Mouse (Mus musculus): Measurements from ENCODE around the gene Ctnnbl1. TPM values are rescaled to one million over a fixed set of nuclear protein-coding genes. Genes with fewer than 3 reads are reported as not detected.
A peak's percentile ranks its signal among the peaks of the same experiment; 100 is the strongest.

Gene Ctnnbl1
- total RNA-seq, 2 experiments from 2014 or later, result 32.8 to 39.3 TPM

DNA sequence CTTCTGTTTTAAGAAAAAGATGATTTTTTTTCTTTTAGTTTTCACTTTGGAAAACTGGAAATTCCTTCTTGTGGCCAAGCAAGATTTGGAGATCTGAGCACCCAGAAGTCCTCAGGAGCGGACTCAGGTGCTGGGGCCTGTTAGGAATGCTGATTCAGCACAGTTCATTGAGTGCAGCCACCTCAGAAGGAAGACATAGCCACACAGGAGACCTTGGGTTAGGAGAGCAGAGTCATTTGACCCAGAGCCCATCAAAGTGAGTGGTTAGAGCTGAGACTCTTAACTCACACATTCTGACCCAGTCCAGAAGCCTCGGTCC lies 77.7 kb downstream of the Ctnnbl1 start:
- no peak for DNase-seq
- intact Hi-C loops (cut with DNase I), result no loop called here

DNA sequence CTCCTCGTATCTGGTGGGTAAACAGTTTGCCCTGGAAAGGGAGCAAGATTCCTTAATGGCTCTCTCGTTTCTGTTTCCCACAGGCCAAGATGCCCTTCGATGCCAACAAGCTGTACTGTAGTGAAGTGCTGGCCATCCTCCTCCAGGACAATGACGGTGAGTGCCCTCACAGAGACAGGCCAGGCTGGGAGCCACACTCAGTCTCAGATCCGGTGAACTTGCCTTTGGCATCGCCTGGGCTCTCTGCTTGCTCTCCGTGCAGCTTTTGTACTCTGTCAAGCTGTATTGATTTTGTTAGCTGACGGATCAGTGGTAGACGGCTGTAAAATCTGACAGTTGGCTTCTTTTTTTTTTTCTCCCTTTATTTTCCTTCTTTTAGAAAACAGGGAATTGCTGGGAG lies 80.5 kb downstream of the Ctnnbl1 start:
- intact Hi-C loops (cut with DNase I), result no loop called here
- no peak for DNase-seq

DNA sequence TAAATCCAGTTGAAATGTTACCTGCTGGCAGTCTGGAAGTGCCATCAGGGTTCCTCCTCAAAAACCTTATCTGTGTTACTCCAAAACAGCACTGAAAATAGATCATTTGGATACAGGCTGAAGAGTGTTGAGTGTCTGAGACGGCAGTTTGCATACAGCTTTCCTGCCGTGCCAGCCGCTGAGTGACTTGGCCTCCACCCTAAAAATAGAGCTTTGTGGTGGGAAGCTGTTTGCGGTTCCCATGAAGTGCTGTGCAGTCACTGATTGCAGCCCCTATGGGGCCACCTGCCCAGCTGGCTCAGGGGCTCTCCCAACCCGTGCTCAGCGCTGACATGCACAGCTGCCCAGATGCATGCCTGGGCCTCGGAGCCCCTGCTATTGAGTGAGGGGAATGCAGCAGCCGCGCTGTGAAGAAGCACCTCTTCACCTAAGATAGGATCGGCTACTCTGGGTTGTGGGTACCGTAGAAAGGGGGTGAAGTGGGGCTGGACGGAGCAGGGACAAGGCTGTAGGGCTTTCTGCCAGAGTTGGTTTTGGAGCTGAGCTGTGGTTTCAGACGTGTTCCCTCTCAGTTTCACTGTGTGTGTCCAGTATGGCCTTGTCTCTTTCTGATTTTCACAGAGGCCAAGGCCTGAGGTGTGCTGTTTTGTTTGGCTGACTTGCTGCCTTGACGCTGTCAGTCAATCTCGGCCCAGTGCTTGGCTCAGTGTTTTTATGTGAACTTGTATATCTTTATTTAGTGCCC lies 81.5 kb downstream of the Ctnnbl1 start:
- DNase-seq, result no peak
- intact Hi-C loops (cut with DNase I), result no loop called here

DNA sequence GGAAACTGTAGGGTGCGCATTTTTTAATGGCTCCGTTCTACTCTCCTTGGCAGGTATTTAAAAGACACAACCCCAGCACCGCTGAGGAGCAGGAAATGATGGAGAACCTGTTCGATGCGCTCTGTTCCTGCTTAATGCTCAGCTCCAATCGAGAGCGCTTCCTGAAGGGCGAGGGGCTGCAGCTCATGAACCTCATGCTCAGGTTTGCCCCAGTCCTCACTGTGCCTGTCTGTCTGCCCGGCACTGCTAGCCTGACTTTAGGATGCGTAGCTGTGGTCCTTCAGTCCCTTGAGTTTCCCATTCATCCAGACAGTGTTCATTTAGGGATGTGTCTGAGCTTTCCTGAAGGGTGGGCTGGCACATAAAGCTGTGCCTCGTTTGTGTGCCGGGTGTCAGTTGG lies 82.2 kb downstream of the Ctnnbl1 start:
- no peak for DNase-seq
- intact Hi-C loops (cut with DNase I), result no loop called here

DNA sequence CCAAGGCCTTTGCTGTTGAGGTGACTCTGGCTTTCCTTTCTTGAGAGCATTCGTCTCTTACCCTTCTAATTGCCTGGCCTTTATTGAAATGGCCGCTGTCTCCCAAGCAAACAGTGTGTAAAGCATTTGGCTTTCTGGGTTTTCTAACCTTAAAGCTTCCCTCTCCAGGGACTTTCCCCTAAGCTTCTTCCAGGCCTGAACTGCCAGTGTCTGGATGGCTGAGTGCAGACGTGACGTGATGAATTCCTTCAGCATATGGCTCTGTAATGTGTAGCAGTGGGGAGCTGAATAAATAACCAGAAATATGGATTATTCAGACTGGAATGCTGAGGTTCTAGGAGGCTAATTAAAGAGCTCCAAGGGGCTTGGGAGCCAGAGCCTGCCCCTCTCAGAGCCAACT lies 84.1 kb downstream of the Ctnnbl1 start:
- DNase-seq, result no peak
- intact Hi-C loops (cut with DNase I), result no loop called here

DNA sequence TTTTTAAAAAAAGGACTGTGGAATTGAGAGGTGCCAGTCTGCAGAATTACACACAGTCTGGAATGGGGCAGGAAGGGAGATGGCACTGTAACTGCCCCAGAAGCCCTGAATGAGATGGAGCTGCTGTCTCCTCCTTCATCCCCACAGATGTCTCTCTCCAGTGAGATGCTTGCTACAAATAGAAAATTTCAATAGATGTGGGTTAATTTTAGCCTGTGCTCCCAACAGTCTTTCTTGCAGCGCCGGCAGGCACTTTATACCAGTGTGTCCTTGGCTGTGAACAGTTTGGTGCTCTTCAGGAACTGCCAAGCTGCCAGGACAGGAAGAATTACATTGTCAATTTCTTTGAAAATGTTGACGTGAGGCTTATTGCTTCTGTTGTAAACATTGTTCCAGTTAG lies 86.3 kb downstream of the Ctnnbl1 start:
- intact Hi-C loops (cut with DNase I), result no loop called here
- DNase-seq, result no peak

DNA sequence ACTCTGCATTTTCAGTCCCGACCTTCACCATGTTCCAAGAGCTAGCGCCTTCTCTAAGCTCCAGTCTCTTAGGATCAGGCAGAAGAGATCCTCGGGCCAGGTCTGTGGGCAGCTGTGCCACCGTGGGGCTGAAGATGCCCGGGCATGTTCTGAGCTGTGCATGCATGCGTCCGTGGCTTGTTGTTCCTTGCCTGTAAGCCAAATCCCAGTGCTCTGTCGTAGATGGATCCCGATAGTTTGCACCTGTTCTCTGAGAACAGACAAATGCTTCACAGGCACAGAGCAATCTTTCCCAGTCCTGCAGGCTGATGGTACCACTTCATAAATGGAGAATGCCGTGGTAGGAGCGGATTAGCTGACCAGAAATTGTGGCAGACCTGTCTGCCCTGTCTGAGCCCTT lies 87.0 kb downstream of the Ctnnbl1 start:
- intact Hi-C loops (cut with DNase I), result no loop called here
- no peak for DNase-seq

DNA sequence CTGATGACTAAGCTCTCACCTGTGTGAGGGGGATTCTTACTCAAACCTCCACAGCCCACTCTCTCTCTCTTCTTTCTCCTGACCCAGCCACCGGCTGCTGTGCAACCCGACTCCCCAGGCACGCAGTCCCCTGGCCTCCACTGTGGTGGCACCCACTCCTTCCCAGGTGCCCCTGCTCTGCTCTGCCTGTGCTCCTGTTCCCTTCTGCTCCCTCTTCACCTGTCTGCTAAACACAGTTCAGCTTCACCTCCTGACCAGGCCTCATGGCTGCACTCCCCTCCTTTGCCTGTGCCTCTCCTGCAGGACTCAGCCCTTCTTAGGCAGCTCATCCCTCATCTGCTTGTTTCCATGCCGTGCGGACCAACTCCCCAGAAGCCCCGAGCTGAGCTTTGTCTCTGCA lies 92.9 kb downstream of the Ctnnbl1 start:
- intact Hi-C loops (cut with DNase I), result no loop called here
- no peak for DNase-seq

DNA sequence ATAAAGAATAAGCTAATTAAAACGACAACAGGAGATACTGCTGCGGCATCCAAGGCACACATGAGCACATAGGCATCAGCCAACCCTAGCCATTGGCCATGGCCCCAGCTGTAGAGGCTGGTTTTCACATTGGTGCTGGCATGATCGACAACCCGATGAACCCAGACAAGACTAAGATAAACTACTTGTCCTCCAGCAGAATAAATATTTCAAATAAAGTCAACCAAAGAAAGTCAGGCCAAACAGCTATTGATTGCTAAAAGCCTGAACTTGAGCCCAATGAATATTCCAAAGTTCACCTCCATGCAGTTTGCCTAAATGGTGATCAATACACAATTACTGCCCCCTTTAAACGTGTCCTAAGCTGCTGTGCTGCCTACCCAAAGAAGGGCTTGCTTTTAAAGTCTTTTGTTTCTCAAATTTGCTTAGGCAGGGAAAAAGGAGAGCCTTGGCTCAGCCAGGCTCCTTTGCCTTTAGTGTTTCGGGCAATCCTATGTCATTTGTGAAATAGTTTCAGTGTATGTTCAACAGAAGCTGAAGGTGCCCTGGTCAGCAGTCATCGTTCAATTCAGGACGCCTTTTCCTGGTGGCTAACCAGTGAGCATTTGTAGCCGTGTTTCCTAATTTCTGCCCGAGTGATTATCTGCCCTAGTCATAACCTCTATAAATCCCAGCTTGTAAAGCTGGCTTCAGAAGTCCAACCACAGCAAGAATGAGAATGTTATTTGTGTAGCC lies 93.6 kb downstream of the Ctnnbl1 start:
- DNase-seq, result no peak
- intact Hi-C loops (cut with DNase I), result no loop called here

DNA sequence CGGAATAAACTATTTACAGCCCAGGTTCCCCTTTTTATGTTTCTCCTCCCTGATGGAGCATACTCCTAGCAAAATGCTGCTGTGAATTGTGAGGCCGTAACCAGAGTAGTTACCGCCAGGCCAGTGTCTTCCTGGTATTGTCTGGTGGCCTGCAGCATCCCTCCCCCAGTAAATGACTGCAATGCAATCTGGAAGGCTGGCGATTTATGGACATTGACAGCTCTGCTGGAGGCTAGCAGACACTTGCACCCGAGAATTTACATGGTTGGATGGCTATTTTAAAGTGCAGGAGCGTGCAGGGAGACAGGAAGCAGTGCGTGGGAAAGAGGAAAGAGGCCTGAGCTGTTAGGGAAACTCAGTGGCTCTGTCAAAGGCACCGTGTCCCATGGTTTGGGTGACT lies 99.8 kb downstream of the Ctnnbl1 start:
- intact Hi-C loops (cut with DNase I), result no loop called here
- no peak for DNase-seq

DNA sequence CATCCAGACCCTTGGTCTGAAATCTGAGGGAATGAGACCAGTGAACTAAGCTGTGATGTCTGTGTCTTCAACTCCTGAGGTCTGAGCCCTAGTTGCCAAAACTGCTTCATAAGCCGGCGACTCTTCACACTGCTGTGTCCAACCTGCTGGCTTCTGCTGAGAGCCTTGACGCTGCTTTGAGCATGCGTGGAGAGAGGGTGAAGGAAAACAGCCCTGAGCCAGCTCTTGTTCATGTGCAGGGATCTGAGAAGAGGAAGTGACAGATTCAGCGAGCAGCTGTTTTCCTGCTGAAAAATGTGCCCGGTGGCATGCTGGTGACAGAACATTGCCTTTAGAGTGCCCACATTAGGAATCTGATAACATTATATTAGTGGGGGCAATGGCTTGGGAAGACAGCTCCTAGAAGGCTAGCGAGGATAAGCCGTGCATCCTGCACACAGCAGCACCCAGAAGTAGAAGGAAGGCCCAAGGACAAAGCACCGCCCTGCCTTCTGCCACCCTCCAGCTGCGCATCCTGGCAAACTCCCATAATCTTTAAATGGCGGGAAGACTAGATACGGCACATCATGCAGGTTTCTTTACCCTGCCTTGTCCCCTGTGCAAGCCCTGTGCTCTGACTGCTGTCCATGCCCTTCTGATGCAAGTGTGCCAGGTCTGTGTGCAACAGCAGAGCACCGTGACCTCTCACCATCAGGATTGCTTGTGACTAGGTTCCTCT lies 101.2 kb downstream of the Ctnnbl1 start:
- intact Hi-C loops (cut with DNase I), result no loop called here
- peak; percentile 61 for DNase-seq

DNA sequence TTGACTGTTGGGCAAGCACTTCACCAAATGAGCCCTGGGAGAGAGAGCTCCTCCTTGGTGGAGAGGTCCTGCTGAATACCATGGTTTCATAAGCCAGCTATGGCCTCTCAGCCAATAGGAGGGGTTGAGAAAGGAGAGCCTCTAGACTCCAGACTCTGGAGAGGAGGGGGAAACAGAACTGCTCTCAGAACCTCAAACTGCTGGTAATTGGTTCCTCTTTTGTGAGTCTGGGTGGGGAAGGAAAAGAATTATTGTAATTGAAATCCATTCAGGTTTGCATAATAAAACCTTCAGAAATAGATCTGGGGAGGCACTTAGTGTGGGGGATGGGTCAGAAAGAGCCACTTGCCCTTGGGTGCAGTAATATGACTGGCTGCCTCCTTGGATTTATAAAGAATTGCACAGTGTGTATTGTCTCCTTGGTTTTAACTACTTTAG lies 103.5 kb downstream of the Ctnnbl1 start:
- DNase-seq, result no peak
- intact Hi-C loops (cut with DNase I), result no loop called here

DNA sequence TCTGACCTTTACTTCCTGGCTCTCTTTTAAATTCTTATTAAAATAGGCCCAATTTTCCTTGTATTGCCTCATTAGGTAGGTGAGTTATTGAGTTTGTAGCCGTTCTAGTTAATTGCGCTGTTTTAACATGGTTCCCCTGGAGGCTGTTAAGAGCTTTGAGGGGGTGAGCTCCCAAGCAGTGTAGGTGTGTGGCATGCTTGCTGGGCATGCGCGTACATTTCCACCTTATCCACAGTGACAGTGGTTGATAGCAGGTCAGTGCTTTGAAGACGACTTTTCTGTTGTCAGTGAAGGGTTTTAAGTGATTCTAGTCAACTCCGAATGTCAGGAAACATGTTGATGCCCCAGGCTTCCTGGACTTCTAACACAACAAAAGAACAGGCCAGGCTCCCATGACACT lies 103.9 kb downstream of the Ctnnbl1 start:
- intact Hi-C loops (cut with DNase I), result no loop called here
- DNase-seq, result no peak

DNA sequence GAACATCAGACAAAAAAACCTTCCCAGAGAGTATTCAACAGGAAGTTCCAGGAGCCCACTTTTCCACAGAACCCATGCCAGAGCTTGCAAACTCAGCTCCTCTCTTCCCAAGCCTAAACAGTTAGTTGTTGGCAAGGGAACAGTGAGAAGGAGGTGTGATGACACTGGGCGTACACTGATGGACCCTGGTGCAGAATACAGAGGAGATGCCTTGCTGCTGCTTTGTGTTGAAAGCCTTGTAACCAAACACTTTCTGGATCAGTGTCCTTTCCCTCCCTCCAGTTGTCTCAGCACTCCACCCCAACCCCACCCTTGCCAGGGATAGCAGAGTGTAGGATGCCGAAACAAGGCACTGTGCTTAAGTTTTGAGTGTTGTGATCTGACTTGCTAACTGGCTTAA lies 107.5 kb downstream of the Ctnnbl1 start:
- DNase-seq, result no peak
- intact Hi-C loops (cut with DNase I), result no loop called here

DNA sequence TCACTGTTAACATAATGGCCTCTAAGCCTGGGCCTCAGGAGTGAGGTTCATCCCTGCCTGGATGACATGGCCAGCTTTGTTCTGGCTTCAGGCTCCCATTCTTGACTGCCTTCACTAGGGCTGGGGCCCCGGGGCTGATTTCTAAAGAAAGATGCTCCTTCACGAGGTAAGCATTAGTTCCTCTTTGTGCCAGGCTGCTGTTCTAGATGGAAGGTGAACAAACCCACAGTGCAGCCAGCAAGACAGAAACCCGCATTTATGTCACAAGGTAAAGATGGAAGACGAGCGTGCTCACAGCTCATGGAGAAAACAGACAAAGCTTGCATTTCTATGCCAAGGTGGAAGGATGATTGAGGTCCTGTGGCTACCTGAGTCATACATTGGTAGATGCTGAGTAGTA lies 108.6 kb downstream of the Ctnnbl1 start:
- intact Hi-C loops (cut with DNase I), result no loop called here
- no peak for DNase-seq

DNA sequence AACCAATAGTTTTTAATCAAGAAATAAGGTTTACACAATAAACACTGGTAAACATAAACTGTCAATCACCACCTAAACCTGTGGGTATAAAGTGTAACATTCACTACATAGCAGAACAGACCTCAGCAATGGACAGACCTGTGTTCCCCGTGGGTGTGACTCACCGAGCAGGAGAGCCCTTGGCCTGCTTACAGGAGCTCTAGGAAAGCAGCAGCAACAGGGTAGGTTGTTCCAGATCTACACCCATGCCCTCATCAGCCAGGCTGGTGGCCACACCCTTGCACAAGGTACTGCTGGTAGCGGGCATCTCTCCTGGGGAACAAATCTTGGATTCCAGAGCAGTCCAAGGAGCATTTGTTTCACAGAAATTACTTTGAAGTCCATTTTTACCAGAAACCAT lies 115.9 kb downstream of the Ctnnbl1 start:
- no peak for DNase-seq
- intact Hi-C loops (cut with DNase I), result no loop called here

DNA sequence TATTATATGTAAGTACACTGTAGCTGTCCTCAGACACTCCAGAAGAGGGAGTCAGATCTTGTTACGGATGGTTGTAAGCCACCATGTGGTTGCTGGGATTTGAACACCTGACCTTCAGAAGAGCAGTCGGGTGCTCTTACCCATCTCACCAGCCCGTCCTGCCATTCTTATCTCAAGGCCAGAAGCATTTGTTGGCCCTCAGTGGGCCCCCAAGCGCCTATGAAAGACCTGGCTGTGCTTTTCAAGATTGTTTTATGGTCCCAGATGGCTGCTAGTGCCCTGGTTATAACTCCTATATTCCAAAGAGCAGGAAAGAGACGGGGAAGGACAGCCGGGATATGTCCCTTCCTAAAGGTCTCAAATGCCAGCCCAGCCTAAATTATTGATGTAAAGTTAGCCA lies 118.6 kb downstream of the Ctnnbl1 start:
- no peak for DNase-seq
- intact Hi-C loops (cut with DNase I), result no loop called here

DNA sequence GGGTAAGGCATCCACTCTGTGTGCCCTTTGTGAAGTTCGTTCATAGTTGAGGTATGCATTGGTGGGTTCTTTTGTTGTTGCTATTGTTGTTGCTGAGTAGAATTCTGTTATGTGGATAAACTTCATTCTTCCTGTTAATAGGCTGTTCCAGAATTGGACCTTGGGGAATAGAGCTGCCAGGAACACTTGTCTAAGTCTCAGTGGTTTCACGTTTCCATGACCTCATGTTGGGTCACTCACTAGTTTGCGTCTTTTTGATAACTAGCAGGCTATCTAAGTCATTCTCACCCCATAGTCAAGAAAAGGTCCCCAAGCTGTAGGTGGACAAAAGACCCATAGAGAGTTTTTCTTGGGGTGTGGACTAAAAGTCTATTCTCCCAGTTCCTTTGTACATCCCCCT lies 120.3 kb downstream of the Ctnnbl1 start:
- no peak for DNase-seq
- intact Hi-C loops (cut with DNase I), result no loop called here

DNA sequence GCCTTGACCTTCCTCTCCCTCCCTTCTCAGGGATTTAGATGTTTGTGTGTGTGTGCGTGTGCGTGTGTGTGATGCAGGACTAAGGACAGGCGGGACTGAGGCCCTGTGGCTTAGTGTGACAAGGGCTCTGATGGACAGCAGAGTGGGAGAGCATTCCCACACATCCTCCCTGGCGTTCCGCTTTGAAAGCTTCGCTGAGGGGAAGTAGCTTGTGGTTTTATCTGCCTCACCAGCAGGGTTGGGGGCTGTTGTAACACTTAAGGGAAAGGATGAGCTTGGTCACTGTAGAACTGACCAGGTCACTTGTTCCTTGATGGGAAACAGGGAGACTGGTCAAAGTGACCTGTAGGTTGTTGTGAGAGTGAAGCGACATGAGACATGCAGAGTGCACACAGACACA lies 121.1 kb downstream of the Ctnnbl1 start:
- intact Hi-C loops (cut with DNase I), result no loop called here
- DNase-seq, result no peak

DNA sequence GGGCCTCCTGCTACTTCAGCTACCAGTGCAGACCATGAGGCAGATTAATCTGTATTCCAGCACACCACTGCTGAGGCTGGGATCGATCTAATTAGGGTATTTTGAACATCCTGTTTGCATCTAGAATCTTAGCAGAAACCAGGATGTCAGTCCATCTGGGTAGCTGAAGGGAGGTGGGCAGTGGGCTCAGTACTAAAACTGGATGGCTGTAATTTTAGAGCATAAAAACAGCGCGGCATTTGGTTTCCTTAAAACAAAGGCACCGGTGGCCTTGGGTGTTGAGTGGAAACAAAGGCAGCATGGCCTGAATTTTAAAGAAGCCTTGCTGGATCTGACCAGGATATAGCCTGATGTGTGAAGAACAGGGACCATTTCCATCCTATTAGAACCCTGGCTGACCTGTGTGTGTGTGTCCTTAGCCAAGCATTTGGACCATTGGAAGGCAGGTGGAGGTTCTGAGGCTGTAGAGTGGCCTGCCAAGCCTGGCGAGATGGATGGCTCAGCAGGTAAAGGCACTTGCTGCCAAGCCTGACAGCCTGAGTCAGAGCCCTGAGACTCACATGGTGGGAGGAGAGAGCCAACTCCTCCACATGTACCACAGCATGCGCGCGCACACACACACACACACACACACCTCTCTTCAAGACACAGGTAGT lies 122.0 kb downstream of the Ctnnbl1 start:
- intact Hi-C loops (cut with DNase I), result no loop called here
- DNase-seq, result peak; percentile 71

DNA sequence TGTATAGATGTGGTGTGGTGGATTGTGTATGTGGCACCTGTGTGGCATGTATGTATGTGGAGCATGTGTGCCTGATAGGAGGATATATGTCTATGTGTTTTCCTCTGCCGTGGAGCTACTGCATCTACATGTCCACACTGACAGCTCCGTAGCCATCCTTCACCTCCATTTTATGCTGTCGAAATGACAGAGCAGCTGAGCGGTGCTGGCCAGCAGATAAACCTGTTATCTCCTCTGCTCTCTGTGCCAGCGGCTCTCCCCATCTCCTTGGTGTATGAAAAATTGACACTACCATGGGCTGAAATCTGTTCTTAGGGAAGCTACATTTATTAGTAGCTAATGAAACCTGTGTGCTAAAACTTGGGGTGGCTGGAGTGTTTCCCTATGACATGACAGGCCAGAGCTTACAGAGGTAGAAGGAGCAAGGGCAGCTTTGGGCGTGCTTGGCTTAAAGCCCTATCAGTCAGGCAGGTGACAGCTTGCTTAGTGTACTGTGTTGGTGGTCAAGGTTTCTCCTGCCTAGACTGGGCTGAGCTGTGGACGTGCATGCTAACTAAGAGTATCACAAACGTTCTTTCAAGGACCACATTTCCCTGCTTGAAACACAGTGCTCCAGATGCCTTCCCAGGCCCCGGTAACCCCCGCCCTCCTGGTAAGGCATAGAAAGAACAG lies 124.2 kb downstream of the Ctnnbl1 start:
- intact Hi-C loops (cut with DNase I), result no loop called here

More for the DNA sequence above, 124.2 kb downstream of the Ctnnbl1 start:
- DNase-seq, result no peak
